Mouse (Mus musculus) right cerebral cortex, postnatal 4 days (tissue): ENCODE results near the gene Gm28047.

ENCODE experiments used
- DNase-seq: peaks from one replicate; pipeline ENCODE4 v3.0.0-alpha.2; 2022

The Gm28047 gene

DNA sequence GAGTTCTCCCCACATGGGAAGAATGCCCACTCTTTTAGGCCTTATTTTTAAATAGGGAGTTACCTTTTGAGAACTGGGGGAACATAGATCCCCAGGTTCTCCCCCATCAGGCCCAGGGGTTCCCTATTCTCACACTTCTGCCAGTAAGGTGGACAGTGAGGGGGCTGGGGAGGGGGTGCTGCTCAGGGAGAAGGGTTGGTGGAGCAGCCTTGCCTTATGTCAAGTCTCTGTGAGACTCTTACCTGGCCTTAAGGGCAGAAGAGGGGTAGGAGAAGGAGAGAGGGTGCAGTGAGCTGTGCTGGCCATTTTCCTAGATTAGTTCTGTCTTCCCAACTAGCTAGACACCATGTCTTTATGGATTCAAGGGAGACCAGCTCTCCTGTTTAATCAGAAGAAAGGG is 112.4 kb downstream of the Gm28047 start:
- no peak for DNase-seq

DNA sequence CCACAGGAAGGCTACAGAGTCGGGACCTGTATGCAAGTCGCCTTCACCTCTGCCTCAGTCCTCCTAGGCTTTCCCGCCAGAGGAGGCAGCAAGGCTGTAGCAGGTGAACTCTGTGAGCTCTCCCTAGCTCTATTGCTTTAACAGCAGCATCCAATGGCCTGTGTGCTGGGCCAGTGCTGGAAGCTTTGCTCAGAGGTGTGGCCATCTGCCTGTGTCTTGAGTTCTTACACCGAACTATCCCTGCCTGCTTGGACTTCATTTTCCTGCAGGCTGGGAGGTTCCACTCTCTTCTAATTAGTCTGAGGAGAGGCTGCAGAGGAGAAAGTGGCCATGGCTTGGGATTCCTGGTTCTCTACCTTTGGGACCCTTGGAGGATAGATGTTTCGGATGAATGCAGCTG is 112.9 kb downstream of the Gm28047 start:
- no peak for DNase-seq

DNA sequence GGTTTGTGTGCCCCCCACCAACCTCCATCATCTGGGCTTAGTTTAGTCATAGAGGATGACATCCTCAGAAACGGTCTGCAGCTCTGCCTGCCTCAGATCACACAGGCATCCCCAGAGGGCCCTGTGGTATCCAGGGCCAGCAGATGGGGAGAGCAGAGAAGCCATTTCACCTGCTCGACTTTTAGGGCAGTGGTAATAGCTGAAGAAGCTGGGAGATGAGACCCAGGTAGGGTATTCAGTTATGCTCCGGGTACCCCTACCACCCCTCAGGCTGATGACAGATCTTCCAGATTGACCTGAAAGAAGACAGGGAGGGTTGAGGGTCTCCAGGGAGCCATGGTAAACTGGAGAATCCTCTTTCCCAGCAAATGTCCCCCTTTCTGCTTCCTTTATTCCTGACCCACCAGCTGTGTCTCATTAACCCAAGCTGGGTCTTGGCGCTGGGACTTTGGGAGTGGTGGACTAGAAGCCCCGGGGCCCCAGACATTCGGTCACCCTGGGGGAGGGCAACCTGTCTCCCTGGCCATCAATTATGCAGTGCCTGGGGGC is 113.5 kb downstream of the Gm28047 start:
- DNase-seq, result no peak

DNA sequence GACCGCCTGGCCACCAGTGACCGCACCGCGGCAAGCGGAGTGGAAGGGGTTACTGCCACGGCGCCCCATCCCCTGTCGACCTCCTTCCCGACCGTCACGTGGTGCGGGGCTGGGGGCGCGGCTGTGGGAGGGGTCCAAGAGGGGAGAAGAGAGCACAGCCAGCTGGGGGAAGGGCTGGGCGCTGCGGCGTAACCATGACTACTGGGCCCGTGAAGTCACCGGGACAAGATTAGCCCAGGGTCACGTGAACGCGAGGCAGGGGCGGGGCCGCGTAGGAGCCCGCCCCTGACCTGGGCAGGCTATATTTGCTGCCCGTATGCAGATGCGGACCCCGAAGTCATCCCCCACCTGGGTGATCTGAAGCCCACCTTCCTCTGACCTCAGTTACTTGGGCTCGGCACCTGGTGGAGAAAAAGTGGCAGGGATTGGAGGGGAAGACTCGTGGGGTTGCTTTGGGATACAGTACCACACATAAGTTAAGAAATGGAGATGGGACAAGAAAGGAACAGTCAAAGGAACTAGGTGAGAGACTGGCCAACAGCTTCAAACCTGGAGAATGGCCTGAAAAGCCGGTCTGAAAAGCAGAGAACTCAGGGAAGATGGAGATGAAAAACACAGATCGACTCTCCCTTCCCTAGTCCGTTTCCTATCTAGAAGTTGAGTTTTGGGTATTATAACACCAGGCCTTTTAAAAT is 114.1 kb downstream of the Gm28047 start:
- peak; percentile 91 for DNase-seq

DNA sequence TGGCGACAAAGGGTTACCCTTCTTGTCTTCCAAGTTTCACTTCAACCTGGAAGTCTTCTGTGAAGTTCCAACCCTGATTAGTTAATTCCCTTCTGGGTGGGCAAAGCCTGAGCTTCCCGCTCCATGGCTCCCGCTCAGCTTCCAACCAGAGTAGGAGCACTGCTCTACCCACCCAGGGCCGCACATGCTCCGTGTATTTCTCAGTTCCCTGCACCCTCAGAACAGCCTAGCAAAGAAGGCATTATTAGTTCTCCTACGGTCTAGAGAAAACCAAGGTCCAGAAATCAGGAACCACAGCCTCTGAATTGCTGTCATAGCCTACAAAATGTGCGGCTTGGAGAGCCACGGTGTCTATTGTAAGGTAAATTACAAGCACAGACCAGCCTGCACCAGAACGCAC is 114.8 kb downstream of the Gm28047 start:
- DNase-seq, result peak; percentile 62

DNA sequence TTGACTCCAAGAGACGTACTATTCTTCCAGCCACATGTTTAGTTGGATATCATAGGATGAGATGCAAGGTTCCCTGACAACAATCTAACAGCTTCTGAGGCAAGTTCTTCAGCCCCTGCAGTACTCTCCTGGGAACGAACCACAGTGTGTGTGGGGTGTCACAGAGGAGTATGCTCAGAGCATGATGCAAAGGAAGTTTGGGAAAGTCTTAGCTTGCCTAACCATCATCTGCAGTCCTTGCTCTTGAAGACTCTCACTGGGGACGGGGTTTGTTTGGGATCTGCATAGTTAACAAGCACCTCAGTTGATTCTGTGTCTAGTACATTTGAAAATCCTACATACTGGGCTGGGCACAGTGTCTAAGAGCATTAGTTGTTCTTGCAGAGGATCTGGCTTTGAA is 116.5 kb downstream of the Gm28047 start:
- DNase-seq, result no peak

DNA sequence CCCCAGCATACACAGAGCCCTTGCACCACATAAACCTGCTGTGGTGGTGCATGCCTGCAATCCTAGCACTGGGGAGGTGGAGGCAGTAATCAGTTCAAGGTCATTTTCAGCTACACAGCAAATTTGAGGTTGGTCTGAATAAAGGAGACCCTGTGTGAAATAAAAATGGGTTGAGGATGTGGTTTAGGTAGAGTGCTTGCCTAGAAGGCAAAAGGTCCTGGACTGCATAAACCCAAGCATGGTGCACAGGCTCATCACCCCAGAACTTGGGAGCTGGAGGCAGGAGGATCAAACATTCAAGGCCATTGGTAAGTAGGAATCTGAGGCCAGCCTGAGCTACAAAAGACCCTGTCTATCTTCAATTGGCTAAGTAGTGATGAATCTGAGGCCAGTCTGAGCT is 117.3 kb downstream of the Gm28047 start:
- DNase-seq, result no peak

DNA sequence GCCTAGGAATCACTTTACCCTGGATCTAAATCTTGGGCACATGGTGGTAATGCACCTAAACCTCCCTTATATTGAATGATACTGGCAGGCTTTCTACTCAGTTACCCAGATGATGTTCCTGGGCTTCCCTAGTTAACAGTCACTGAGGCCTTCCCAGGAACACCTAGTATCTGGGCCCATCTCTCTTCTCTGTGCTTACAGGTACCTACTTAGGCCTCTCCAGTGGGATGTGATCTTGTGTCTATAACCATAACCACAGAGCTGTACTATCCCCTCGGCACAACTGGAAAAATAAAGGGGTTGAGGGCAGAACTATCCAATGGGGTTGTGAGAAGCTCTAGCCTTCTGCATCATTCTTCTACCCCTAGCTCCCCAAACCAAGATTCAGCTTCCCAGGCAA is 118.0 kb downstream of the Gm28047 start:
- no peak for DNase-seq

DNA sequence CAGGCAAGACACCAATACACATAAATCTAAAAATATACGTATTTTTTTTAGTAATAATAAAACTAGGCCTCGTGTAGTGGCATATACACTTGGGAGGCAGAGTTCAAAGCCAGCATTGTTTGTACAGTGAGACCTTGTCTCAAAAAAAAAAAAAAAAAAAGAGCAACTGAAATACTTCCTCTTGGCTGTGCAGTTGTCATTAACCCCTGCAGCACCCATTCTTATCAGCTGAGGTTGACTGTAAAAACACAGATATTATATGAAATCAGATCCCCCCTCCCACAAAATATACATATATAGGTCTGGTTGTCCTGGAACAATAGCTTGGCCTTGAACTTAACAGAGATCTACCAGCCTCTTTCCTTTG is 118.4 kb downstream of the Gm28047 start:
- DNase-seq, result no peak

DNA sequence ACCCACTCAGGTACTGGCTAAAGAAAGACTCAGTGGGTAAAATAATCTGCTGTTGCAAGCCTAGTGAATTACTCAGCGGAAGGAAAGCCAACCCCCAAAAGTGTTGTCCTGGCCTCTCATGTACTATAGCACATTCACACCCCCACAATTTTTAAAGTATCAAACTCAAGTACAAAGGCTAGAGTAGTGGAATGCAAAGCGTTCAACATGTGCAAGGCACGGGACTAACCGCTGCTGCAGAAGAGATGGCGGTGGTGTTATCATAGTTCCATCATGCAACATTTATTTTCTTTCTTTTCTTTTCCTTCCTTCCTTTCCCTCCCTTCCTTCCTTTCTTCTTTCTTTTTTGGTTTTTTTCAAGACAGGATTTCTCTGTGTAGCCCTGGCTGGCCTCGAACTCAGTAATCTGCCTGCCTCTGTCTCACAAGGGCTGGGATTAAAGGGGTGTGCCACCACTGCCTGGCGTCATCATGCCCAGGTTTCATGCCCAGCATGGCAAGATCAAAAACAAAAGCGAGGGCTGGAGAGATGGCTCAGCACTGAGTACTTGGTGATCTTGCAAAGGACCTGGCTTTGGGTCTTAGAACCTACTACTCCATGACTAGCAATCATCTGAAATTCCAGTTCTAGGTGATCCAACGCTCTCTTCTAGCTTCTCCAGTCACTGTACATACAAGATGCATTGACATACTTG is 119.0 kb downstream of the Gm28047 start:
- no peak for DNase-seq

DNA sequence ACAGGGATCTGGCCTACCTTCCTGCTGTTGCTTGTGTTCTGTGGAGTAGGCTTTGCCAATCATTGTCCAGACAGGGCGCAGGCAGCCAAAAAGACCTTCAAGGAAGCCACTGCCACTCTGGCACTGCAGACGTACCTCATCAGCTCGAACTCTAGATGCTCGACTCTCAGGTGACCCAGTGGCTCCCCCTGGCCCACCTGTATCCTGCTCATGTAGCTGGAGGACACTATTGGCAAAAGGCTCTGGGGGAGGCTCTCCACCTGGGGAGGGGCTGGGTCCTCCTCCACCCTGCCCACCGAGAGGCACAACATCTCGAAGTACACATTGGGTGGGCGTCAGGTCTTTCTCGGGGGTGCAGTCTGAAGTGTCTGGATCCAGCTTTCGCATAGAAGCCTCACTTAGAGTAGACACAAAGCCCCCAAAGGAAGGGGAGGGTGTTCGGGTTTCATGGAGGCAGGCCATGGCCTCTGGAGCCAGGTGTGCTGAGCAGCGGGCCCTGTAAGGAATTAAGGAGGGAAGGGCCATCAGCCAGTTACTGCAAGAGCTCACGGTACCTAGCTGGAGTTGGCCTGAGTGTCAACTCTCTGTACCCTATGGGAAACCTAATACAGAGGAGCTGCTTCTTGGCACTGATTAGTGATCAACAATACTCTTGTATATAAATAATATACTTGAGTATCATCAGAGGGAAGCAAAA is 119.6 kb downstream of the Gm28047 start:
- DNase-seq, result no peak

DNA sequence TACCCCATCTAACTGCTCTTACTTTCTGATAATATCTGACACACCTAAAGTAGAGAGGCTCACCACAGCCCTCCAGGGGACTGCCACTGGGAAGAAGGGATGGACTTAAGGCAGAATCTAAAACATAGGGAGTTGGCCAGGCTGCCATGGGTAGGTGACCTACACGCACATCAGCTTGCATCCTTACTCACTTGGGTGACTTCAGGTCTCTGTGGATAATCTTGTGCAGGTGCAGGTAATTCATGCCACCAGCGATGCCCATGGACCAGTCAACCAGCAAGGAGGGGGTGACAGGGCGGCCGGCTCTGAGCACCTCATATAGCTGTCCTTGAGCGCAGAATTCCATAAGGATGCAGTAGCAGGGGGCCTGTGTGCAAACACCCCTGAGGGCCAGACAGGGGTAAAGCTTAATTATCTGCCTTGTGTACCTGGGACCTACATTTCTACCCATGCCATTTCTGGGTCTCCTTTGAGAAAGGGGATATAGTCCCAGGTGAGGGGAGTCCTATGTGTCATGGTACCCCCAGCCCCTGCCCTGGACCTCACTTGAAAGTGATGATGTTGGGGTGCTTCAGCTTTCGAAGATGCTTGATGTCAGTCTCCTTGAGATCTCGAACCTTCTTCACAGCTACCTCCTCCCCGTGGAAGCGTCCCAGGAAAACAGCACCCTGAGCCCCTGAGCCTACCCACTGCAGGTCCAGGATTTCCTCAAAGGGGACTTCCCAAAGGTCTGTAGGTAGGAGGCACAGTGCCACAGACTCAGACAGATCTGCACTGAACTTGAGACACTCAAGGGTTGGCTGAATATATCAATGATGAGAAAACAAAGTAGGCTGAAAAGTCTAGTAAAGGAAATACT is 120.7 kb downstream of the Gm28047 start:
- no peak for DNase-seq

DNA sequence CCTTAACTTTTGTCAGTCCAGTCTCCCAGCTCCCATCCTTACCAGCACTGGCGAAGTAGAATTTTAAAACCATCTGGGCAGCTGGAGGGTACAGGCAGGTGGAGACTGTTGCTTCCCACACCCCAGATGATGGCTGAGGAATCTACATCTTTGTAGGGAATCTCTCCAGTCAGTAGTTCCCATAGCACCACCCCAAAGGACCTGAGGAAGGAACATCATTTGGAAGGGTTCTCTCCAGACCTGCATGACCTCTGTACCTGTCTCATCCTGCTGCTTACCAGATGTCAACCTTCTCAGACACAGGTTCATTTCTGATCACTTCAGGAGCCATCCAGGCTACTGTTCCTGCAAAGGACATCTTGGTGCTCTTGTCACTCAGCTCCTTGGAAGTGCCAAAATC is 121.4 kb downstream of the Gm28047 start, which contains the start of gene Gm10337:
Gene Gm10337, plus strand, starts transcription at position 276 of the 400 bp plus-strand sequence.
- DNase-seq, result no peak

DNA sequence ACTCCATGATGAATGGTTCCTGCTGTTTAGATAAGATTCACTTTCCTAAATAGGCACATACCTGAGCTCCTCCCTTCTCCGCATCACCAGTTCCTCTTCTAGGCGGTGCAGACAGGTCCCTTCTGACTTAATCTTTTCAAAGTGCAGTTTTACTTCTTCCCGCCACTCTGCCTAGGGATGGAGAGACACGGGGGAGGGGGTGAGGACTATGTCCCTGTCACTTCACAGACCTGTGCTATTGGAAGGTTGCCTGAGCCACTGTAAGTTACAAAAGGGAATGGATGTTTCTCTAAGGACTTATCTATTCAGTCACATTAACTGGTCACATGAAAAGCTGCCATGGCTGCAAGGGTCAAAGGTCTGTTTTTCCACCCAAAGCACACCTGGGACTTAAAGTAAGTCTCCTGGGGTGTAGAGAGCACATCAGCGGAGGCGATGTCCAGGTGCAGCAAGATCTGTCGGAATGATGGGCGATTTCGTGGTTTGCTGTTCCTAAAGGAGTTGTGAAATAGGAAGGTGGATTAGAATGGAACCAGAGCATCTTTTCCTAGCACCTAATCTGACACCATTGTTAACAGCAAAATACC is 122.5 kb downstream of the Gm28047 start:
- DNase-seq, result no peak

DNA sequence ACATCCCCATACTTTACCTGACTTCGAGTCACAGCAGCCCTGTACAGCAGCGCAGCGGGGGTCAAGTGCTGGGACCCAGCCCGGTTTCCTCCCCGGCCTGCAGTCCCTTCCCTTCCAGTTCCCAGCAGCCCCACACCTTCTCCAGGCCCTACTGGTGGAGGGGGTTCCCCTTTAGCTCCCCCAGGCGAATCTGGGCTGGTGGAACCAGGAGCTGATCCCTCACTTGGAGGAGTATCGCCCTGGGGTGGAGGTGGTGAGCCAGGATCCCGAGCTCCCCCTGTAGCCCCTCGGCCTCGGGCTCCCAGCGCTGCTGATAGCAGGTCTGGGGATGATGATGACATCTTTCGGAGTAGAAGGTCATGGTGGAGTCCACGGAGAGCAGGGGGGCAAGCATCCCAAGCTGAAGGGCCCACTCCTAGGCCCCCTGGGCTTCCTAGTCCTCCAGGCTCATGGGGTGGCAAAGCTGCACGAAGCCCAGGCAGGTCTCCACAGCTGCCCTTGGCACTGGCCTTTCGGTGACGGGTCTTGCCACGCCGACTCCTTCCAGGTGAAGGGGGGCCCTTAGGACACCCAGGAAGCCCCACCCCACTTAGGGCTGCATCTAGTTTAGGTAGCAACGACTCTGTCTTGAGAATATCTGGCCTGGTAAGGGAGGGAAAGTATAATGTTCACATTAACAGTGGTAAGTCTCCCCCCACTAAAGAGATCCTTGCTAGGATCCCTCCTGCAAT is 123.6 kb downstream of the Gm28047 start:
- DNase-seq, result no peak

DNA sequence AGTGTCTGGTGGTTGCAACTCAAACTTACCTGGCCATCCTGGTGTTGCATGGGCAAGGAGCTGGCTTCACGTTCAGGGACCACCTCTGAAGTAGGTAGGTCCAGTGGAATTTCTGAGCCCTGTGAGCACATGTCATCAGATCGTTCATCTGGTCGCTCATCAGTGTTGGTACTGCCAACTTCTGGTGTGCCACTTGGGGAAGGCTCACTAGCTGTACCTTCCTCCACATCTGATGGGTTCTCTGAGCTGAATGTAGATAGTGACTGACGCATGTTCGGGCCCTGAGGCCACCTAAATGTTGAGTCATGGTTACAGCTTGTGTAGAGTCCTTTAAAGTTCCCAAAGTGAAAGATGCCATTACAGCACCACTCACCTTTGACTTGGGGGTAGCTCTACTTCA is 124.4 kb downstream of the Gm28047 start:
- DNase-seq, result no peak

DNA sequence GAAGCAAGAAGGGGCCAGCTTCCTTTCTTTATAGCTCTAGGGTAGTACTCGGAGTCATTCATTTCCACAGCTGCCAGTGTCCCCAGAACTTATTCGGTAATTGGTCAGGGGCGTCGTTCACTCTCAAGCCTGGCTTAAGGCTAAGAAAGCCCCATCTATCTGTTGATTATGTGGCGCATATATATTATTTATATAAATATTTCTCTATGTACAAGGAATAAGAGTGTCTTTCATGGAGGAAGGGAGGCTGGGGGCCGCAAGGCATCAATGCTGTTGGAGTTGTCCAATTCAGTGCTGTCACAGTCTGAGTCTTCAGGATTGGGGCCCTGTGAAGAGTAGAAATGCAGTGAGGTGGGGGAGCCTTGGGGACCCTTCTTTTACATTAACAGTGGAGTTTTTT is 125.0 kb downstream of the Gm28047 start:
- DNase-seq, result no peak

DNA sequence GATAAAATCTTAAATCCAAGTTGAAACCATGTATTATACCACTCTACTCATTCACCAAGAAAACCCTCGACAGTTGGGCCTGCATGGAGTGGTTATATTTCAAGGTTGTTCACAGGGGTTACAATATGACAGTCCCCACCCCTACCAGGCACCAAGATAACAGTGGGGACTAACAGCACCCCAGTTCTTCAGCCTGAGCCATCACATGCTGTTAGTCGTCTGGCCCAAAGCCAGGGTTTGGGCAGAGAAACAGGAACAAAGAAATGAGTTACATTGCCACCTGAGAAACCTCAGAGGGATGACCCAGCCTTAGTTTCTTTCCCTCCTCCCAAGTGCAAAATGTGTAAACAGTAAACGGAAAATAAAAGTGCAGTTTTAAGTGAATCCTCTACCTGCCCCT is 125.5 kb downstream of the Gm28047 start:
- no peak for DNase-seq

DNA sequence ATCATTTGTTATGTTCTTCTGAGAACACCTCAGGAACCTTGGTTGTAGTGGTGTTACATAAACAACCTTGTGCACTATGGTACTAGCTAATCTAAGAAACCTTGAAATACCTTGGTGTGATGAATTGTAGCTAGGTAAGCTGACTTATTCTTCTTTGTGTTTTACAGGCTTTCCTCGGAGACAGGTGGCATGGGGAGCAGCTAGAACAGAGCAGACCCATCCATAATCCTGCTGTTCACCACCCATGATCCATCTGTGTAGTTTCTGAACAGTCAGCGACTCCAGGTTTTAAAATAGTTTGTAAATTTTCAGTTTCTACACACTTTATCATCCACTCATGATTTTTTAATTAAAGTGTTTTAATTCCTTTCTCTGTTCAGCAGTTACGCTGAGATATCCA is 126.5 kb downstream of the Gm28047 start:
- DNase-seq, result no peak

DNA sequence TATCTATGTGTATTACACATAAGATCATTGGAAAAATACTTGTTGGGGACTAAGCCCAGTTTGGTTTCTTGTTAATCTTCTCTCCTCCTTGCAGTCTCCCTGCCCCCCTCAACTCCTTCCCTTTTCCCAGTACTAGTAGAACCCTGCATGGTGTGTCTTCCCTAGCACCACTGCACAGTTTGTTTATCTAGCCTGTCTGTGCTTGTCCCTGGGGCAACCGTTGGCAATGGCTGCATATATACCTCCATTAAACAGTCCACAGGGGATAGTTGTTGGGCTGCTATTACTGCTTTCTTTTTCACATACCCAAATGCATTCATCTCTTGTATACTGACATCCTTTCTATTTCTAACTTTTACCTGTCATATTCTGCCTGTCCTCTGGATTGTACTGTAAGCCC is 137.2 kb downstream of the Gm28047 start:
- DNase-seq, result no peak

DNA sequence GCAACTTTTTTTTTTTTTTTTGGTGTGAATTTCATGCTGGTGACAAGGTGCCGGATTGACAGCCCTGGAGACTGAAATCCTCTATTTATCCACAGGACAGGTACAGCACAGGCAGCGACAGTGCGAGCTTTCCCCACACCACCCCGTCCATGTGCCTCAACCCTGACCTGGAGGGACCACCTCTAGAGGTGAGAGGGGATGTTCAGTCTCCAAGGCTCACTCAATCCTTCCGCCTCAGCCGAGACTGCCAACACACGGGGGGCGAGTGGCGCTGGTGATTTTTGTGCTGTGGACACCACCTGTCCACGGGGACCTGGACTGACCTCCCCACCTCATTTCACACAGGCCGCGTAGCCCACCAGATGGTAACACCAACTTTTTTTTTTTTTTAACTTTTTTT is 139.0 kb downstream of the Gm28047 start:
- no peak for DNase-seq

DNA sequence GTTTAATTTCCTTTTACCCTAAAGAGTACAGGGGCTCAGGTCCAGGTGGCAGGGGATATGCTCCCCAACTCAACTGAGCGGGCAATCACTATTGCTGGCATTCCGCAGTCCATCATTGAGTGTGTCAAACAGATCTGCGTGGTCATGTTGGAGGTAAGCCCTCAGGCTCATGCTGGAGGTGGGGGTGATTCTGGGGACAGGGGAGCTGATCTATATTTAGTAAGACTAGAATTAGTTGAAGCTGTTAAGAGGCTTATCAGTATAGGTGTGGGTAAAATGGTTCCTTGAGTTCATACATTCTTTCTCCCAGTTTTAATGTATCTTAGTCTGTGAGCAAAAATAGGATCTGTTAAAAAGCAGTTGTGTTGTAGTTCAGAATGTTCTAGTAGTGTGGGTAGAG is 141.7 kb downstream of the Gm28047 start:
- no peak for DNase-seq
